Mouse (Mus musculus): ENCODE measurements around the gene Parp6. TPM values are rescaled to one million over a fixed set of nuclear protein-coding genes. Genes with fewer than 3 reads are reported as not detected.
A peak's percentile ranks its signal among the peaks of the same experiment; 100 is the strongest.

Parp6 gene
- polyA plus RNA-seq, 1 experiment from 2014 or later, result 14.3 TPM

DNA sequence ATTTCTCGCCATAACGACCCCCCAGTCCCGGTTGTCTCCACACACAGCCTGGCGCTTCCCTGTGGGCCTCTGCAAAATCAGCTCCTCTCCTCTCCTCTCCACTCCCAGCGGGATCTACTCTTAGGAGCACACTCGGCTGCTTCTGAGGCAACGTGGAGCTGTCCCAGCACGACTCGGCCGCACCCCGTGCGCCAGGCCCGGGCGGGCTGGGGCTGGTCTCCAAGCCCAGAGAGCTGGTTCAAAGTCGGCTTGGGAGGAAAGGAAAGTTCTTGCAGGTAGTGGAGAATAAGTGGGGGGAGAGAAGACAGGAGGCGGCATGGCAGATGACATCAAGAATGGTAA, 63.4 kb downstream of the Parp6 start:
- peak overlapping the region; percentile 48 for H3K9ac ChIP-seq (ENCODE audit: low read depth, low read length)
- H3K4me2 ChIP-seq (replicated peaks; ENCODE audit: low read depth), result peak overlapping the region; percentile 94
- H3K36me3 ChIP-seq (ENCODE audit: control insufficient read depth, insufficient read depth), result peaks cover 25% of the 10 kb centered on the region
- ATAC-seq, result peak; percentile 34; the same call in 1 of the 2 replicates
- no peak for TF ChIP-seq CTCF (IDR thresholded peaks at IDR 0.05; ENCODE audit: low read depth)
- no peak overlapping the region for H3K27ac ChIP-seq (ENCODE audit: low read depth, low read length)
- no peaks in the 10 kb centered on the region for H3K9me3 ChIP-seq (ENCODE audit: control insufficient read depth)
- H3K27me3 ChIP-seq (replicated peaks; ENCODE audit: control insufficient read depth, insufficient read depth, low read length), result no peaks in the 10 kb centered on the region
- H3K4me3 ChIP-seq (ENCODE audit: low read depth, low read length), result peak overlapping the region; percentile 49
- 0 out of 2 replicates have a peak, but pooled peaks cover 5% of the 10 kb centered on the region for H3K4me1 ChIP-seq (replicated peaks; ENCODE audit: control insufficient read depth, insufficient read depth, low read length)
- 15% methylated on average over 16 of the region's 16 CpGs for WGBS

GRCm38 (mm10) chr9:59684020-59684419, 66.9 kb downstream of the Parp6 start:
- 0 out of 2 replicates have a peak, but pooled peaks cover 5% of the 10 kb centered on the region for H3K4me1 ChIP-seq (replicated peaks; ENCODE audit: control insufficient read depth, insufficient read depth, low read length)
- no peak overlapping the region for H3K4me2 ChIP-seq (replicated peaks; ENCODE audit: low read depth)
- H3K27me3 ChIP-seq (replicated peaks; ENCODE audit: control insufficient read depth, insufficient read depth, low read length), result no peaks in the 10 kb centered on the region
- WGBS, result 39% methylated on average over 2 of the region's 2 CpGs
- ATAC-seq, result no peak
- no peak overlapping the region for H3K27ac ChIP-seq (ENCODE audit: low read depth, low read length)
- TF ChIP-seq CTCF (IDR thresholded peaks at IDR 0.05; ENCODE audit: low read depth), result no peak
- no peak overlapping the region for H3K4me3 ChIP-seq (ENCODE audit: low read depth, low read length)
- H3K36me3 ChIP-seq (ENCODE audit: control insufficient read depth, insufficient read depth), result 0 out of 2 replicates have a peak, but pooled peaks cover 5% of the 10 kb centered on the region
- H3K9ac ChIP-seq (ENCODE audit: low read depth, low read length), result no peak overlapping the region
- no peaks in the 10 kb centered on the region for H3K9me3 ChIP-seq (ENCODE audit: control insufficient read depth)

DNA sequence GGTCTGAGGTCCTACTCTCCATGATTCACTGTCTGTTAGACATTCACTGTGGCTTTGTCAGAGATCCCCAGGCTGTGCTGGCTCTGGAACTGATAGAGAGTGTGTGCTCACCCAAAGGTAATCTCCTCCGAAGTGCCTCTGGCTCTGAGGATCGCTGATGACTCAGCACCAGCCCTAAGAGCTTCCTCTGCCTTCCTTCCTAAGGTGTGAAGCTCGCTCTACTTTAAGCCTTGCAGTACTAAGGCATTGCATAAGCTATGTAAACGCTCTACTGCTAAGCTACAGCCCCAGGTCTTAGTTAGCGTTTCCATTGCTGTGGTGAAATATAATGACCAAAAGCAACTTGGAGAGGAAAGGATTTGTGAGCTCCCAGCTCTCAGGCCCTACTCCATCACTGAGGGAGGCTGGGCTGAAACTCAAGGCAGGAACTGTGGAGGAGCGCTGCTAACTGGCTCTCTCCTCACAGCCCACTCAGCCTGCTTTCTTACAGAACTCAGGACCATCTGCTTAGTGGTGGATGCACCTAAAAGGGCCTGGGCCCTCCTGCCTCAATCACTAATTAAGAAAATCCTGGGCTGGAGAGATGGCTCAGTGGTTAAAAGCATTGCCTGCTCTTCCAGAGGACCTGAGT, 70.4 kb downstream of the Parp6 start:
- H3K4me3 ChIP-seq (ENCODE audit: low read depth, low read length), result no peak overlapping the region
- no peak for TF ChIP-seq CTCF (IDR thresholded peaks at IDR 0.05; ENCODE audit: low read depth)
- no peaks in the 10 kb centered on the region for H3K27me3 ChIP-seq (replicated peaks; ENCODE audit: control insufficient read depth, insufficient read depth, low read length)
- 26% methylated on average over 6 of the region's 6 CpGs for WGBS
- no peaks in the 10 kb centered on the region for H3K4me1 ChIP-seq (replicated peaks; ENCODE audit: control insufficient read depth, insufficient read depth, low read length)
- 0 out of 2 replicates have a peak overlapping the region, but pooled peaks have one; percentile 31 for H3K27ac ChIP-seq (ENCODE audit: low read depth, low read length)
- H3K9ac ChIP-seq (ENCODE audit: low read depth, low read length), result no peak overlapping the region
- ATAC-seq, result no peak
- no peaks in the 10 kb centered on the region for H3K9me3 ChIP-seq (ENCODE audit: control insufficient read depth)
- no peak overlapping the region for H3K4me2 ChIP-seq (replicated peaks; ENCODE audit: low read depth)
- no peaks in the 10 kb centered on the region for H3K36me3 ChIP-seq (ENCODE audit: control insufficient read depth, insufficient read depth)

- peak overlapping the region; percentile 38; the same call in 1 of the 2 replicates for H3K9ac ChIP-seq (ENCODE audit: low read depth, low read length)
- H3K4me2 ChIP-seq (replicated peaks; ENCODE audit: low read depth), result peak overlapping the region; percentile 68
- TF ChIP-seq CTCF (IDR thresholded peaks at IDR 0.05; ENCODE audit: low read depth), result no peak
- H3K4me3 ChIP-seq (ENCODE audit: low read depth, low read length), result peak overlapping the region; percentile 29
- WGBS, result under 1% methylated on average over 23 of the region's 23 CpGs
- H3K9me3 ChIP-seq (ENCODE audit: control insufficient read depth), result no peaks in the 10 kb centered on the region
- no peaks in the 10 kb centered on the region for H3K36me3 ChIP-seq (ENCODE audit: control insufficient read depth, insufficient read depth)
- H3K4me1 ChIP-seq (replicated peaks; ENCODE audit: control insufficient read depth, insufficient read depth, low read length), result no peaks in the 10 kb centered on the region
- no peaks in the 10 kb centered on the region for H3K27me3 ChIP-seq (replicated peaks; ENCODE audit: control insufficient read depth, insufficient read depth, low read length)
- H3K27ac ChIP-seq (ENCODE audit: low read depth, low read length), result peak overlapping the region; percentile 74
- ATAC-seq, result peak; percentile 91
Measured at GRCm38 (mm10) chr9:59691635-59692094, 74.6 kb downstream of the Parp6 start.

- Histone ChIP-seq H3K4me1 (replicated peaks; ENCODE audit: control insufficient read depth, insufficient read depth, low read length) (no peaks in the 10 kb centered on the region), H3K4me2 (replicated peaks; ENCODE audit: low read depth) (peak overlapping the region; percentile 68), H3K36me3 (ENCODE audit: control insufficient read depth, insufficient read depth) (no peaks in the 10 kb centered on the region), H3K4me3 (ENCODE audit: low read depth, low read length) (peak overlapping the region; percentile 29), H3K9ac (ENCODE audit: low read depth, low read length) (peak overlapping the region; percentile 38; the same call in 1 of the 2 replicates), H3K27me3 (replicated peaks; ENCODE audit: control insufficient read depth, insufficient read depth, low read length) (no peaks in the 10 kb centered on the region), H3K9me3 (ENCODE audit: control insufficient read depth) (no peaks in the 10 kb centered on the region), H3K27ac (ENCODE audit: low read depth, low read length) (peak overlapping the region; percentile 74)
- TF ChIP-seq CTCF (IDR thresholded peaks at IDR 0.05; ENCODE audit: low read depth), result no peak
- ATAC-seq, result peak; percentile 6; the same call in 1 of the 2 replicates
- 39% methylated on average over 9 of the region's 9 CpGs for WGBS
Measured at GRCm38 (mm10) chr9:59692145-59692544, 75.1 kb downstream of the Parp6 start.

- TF ChIP-seq CTCF (IDR thresholded peaks at IDR 0.05; ENCODE audit: low read depth), result no peak
- 35% methylated on average over 16 of the region's 16 CpGs for WGBS
- Histone ChIP-seq H3K9ac (ENCODE audit: low read depth, low read length) (no peak overlapping the region), H3K4me3 (ENCODE audit: low read depth, low read length) (no peak overlapping the region), H3K27ac (ENCODE audit: low read depth, low read length) (peak overlapping the region; percentile 60), H3K4me2 (replicated peaks; ENCODE audit: low read depth) (no peak overlapping the region), H3K9me3 (ENCODE audit: control insufficient read depth) (no peaks in the 10 kb centered on the region), H3K27me3 (replicated peaks; ENCODE audit: control insufficient read depth, insufficient read depth, low read length) (no peaks in the 10 kb centered on the region), H3K4me1 (replicated peaks; ENCODE audit: control insufficient read depth, insufficient read depth, low read length) (no peaks in the 10 kb centered on the region), H3K36me3 (ENCODE audit: control insufficient read depth, insufficient read depth) (no peaks in the 10 kb centered on the region)
- no peak for ATAC-seq
Measured at GRCm38 (mm10) chr9:59694571-59695450, 77.7 kb downstream of the Parp6 start.
